Mouse (Mus musculus): ENCODE measurements around the gene Gm32802.
"Not testable (repeated sequence)": the region's sequence is repeated elsewhere in the genome, so short reads cannot be mapped to it uniquely, and the experiment has no call there.

- not testable (repeated sequence) for TF ChIP-seq JUND (conservative IDR thresholded peaks at IDR 0.05; ENCODE audit: low read depth, low read length); EP300 (IDR thresholded peaks at IDR 0.05; ENCODE audit: low read length); POLR2A (IDR thresholded peaks at IDR 0.05; ENCODE audit: low read depth, low read length); CHD2 (IDR thresholded peaks at IDR 0.05; ENCODE audit: low read length); KAT2A (IDR thresholded peaks at IDR 0.05; ENCODE audit: insufficient replicate concordance, low read length); CTCF (conservative IDR thresholded peaks at IDR 0.05 in 1 of 2, IDR thresholded peaks at IDR 0.05 in 1 of 2; ENCODE audit: low read depth in 2 of 2, low read length in 2 of 2); RCOR1 (conservative IDR thresholded peaks at IDR 0.05; ENCODE audit: low read depth, low read length); MYC (IDR thresholded peaks at IDR 0.05; ENCODE audit: low read depth, low read length); ZKSCAN1 (IDR thresholded peaks at IDR 0.05; ENCODE audit: borderline replicate concordance, low read depth, low read length)
Measured at GRCm38 (mm10) chr10:118258388-118258787, at the start of gene Gm32802.

Data from CH12.LX (cell line).